Mouse (Mus musculus) adrenal gland, adult 18-20 months (tissue): Measurements from ENCODE around the gene Mbnl2. TPM values are rescaled to one million over a fixed set of nuclear protein-coding genes. Genes with fewer than 3 reads are reported as not detected.

Experiments used
- DNase-seq, 2 experiments: peaks; one replicate each; pipeline ENCODE4 v3.0.0; 2021 to 2022; ENCODE audit warnings: low spot score in 2 of 2
- total RNA-seq, 2 experiments: library from RNA; stranded (reverse); gene quantifications; 1 replicate in 1 of 2; 2 replicates in 1 of 2; pipeline ENCODE4 v1.2.3; 2021

Mbnl2 gene
- total RNA-seq, 2 experiments from 2014 or later: 181 to 201 TPM

GRCm38 (mm10) chr14:120477982-120478568, 202.6 kb downstream of the Mbnl2 start, which contains the start of gene Rap2a:
Gene Rap2a (plus strand): TSS chr14:120478444.
- peak; percentile 89 to 94 for DNase-seq

- peak in 1 of 2 experiments; percentile 53 for DNase-seq
These were observed 203.3 kb downstream of the Mbnl2 start for GRCm38 (mm10) chr14:120478641-120479341.

DNA sequence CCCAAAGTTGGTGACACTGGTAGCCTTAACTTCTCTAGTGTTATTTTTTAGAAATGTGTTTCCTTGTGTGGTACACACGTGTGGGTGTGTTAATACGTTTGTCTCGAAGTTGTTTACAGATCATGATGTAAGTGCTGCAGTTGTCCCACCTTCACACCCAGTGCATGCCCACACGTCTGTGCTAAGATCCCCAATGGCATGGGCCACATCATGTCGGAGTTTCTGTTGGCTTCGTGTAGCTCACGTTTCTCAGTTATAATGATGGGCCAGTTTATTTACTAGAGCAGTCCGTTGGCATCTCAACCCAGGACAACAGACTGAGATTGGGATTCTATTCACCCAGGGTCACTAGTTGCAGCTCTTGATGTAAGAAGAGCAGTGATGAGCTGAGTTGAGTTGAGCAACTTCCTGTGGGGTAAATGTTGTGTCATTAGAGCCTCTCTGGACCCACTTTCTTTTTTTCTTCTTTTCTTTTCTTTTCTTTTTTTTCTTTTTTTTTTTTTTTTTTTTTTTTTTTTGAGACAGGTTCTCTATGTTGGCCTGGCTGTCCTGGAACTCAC, 205.0 kb downstream of the Mbnl2 start:
- DNase-seq: no peak

- DNase-seq: no peak
These were observed 205.5 kb downstream of the Mbnl2 start for GRCm38 (mm10) chr14:120480927-120481326.

Other genes with a start within 250 kb of the Mbnl2 start
- gene Oxgr1, start 233.2 kb upstream of the Mbnl2 start, total RNA-seq: not detected
- 10 to 100 TPM; 13.7 TPM for gene Rap2a, start 202.8 kb downstream of the Mbnl2 start, total RNA-seq